Mouse (Mus musculus) CH12.LX (cell line): Measurements from ENCODE around the gene 1700066M21Rik. TPM values are rescaled to one million over a fixed set of nuclear protein-coding genes. Genes with fewer than 3 reads are reported as not detected.

Source experiments
- DNase-seq: peaks from one replicate; pipeline ENCODE4 v3.0.0-alpha.2; 2013; ENCODE audit errors: extremely low read depth
- H3K27ac ChIP-seq: 2 replicates; pipeline ENCODE4 v1.5.1; 2012; ENCODE audit warnings: low read depth, mild to moderate bottlenecking, control low read depth, moderate library complexity; ENCODE audit not compliant: insufficient read depth
- H3K27me3 ChIP-seq: replicated peaks from 2 replicates; pipeline ENCODE3; 2012; ENCODE audit warnings: inconsistent platforms
- H3K36me3 ChIP-seq, 2 experiments: replicated peaks in 1 of 2; 2 replicates each; pipeline versions ENCODE3 to v1.6.1; 2012; ENCODE audit warnings: inconsistent platforms in 1 of 2, low read length in 1 of 2, mild to moderate bottlenecking in 1 of 2, mixed read lengths in 1 of 2, moderate library complexity in 1 of 2; ENCODE audit not compliant: control insufficient read depth in 1 of 2, insufficient read depth in 1 of 2
- H3K4me1 ChIP-seq, 2 experiments: 2 replicates each; pipeline ENCODE4 v1.6.1; 2012; ENCODE audit warnings: inconsistent platforms in 1 of 2, moderate library complexity in 1 of 2; ENCODE audit not compliant: insufficient read depth in 2 of 2, control insufficient read depth in 1 of 2
- H3K4me2 ChIP-seq: 2 replicates; pipeline ENCODE4 v1.6.1; 2012; ENCODE audit warnings: low read depth, mild to moderate bottlenecking, control low read depth; ENCODE audit not compliant: poor library complexity, insufficient read depth, severe bottlenecking
- H3K4me3 ChIP-seq, 3 experiments: fragments of 150-350 bp in 1 of 3; sonication (generic) in 1 of 3; replicated peaks in 1 of 3; 2 replicates each; pipeline versions ENCODE3 to v1.5.1; 2011 to 2012; ENCODE audit warnings: low read depth in 2 of 3, low read length in 2 of 3, mild to moderate bottlenecking in 2 of 3, moderate library complexity in 2 of 3, control low read depth in 1 of 3, improper control_type of control experiment in 1 of 3, inconsistent platforms in 1 of 3, mixed read lengths in 1 of 3; ENCODE audit not compliant: poor library complexity in 1 of 3
- H3K79me2 ChIP-seq: replicated peaks from 2 replicates; pipeline ENCODE4 v1.6.1; 2012; ENCODE audit warnings: mild to moderate bottlenecking, moderate library complexity; ENCODE audit not compliant: control insufficient read depth, poor library complexity, insufficient read depth, severe bottlenecking; ENCODE audit errors: extremely low read depth
- H3K9ac ChIP-seq: 2 replicates; pipeline ENCODE4 v1.6.1; 2012; ENCODE audit warnings: low read depth, mild to moderate bottlenecking, control low read depth, moderate library complexity; ENCODE audit not compliant: insufficient read depth
- H3K9me3 ChIP-seq: replicated peaks from 2 replicates; pipeline ENCODE3; 2012; ENCODE audit warnings: low read length, inconsistent platforms, mixed read lengths
- BHLHE40 ChIP-seq: IDR thresholded peaks from 2 replicates; pipeline ENCODE4 v1.6.1; 2011; ENCODE audit warnings: mild to moderate bottlenecking, low read depth, low read length, improper control_type of control experiment
- ELF1 ChIP-seq: IDR thresholded peaks from 2 replicates; pipeline ENCODE4 v1.6.1; 2014; ENCODE audit warnings: low read depth, mild to moderate bottlenecking, inconsistent platforms, low read length, improper control_type of control experiment
- EP300 ChIP-seq: IDR thresholded peaks from 2 replicates; pipeline ENCODE4 v1.6.1; 2011; ENCODE audit warnings: low read length, improper control_type of control experiment
- ETS1 ChIP-seq: conservative IDR thresholded peaks from 2 replicates; pipeline ENCODE4 v1.6.1; 2012; ENCODE audit warnings: low read depth, mild to moderate bottlenecking, inconsistent platforms, low read length, improper control_type of control experiment, moderate library complexity
- GABPA ChIP-seq: IDR thresholded peaks from 2 replicates; pipeline ENCODE4 v1.6.1; 2012; ENCODE audit warnings: low read depth, low read length, improper control_type of control experiment, inconsistent platforms; ENCODE audit not compliant: insufficient replicate concordance
- HCFC1 ChIP-seq: IDR thresholded peaks from 2 replicates; pipeline ENCODE4 v1.6.1; 2012; ENCODE audit warnings: low read depth, mild to moderate bottlenecking, inconsistent platforms, low read length, improper control_type of control experiment
- JUN ChIP-seq: IDR thresholded peaks from 2 replicates; pipeline ENCODE4 v1.6.1; 2011; ENCODE audit warnings: low read depth, mild to moderate bottlenecking, low read length, improper control_type of control experiment, moderate library complexity; ENCODE audit not compliant: insufficient read depth
- JUND ChIP-seq: conservative IDR thresholded peaks from 2 replicates; pipeline ENCODE4 v1.6.1; 2011; ENCODE audit warnings: low read depth, low read length, improper control_type of control experiment
- KAT2A ChIP-seq: IDR thresholded peaks from 2 replicates; pipeline ENCODE4 v1.6.1; 2012; ENCODE audit warnings: low read length, improper control_type of control experiment, inconsistent platforms; ENCODE audit not compliant: insufficient replicate concordance
- MYC ChIP-seq: IDR thresholded peaks from 2 replicates; pipeline ENCODE4 v1.6.1; 2011; ENCODE audit warnings: low read depth, mild to moderate bottlenecking, improper control_type of control experiment, low read length
- NRF1 ChIP-seq: IDR thresholded peaks from 2 replicates; pipeline ENCODE4 v1.6.1; 2014; ENCODE audit warnings: low read depth, mild to moderate bottlenecking, inconsistent platforms, low read length, improper control_type of control experiment, moderate library complexity
- POLR2A ChIP-seq: IDR thresholded peaks from 2 replicates; pipeline ENCODE4 v1.6.1; 2011; ENCODE audit warnings: low read depth, mild to moderate bottlenecking, improper control_type of control experiment, low read length
- RCOR1 ChIP-seq: conservative IDR thresholded peaks from 2 replicates; pipeline ENCODE4 v1.6.1; 2012; ENCODE audit warnings: low read depth, mild to moderate bottlenecking, inconsistent platforms, low read length, improper control_type of control experiment
- SIN3A ChIP-seq: IDR thresholded peaks from 2 replicates; pipeline ENCODE4 v1.6.1; 2012; ENCODE audit warnings: low read length, improper control_type of control experiment, inconsistent platforms
- SMC3 ChIP-seq: IDR thresholded peaks from 2 replicates; pipeline ENCODE4 v1.6.1; 2011; ENCODE audit warnings: low read depth, low read length, improper control_type of control experiment
- USF1 ChIP-seq: IDR thresholded peaks from 2 replicates; pipeline ENCODE4 v1.6.1; 2014; ENCODE audit warnings: low read depth, mild to moderate bottlenecking, inconsistent platforms, low read length, improper control_type of control experiment
- ZC3H11A ChIP-seq: IDR thresholded peaks from 2 replicates; pipeline ENCODE4 v1.6.1; 2012; ENCODE audit warnings: low read depth, mild to moderate bottlenecking, inconsistent platforms, low read length, improper control_type of control experiment
- ZMIZ1 ChIP-seq: IDR thresholded peaks from 2 replicates; pipeline ENCODE4 v1.6.1; 2012; ENCODE audit warnings: low read depth, mild to moderate bottlenecking, inconsistent platforms, low read length, improper control_type of control experiment
- ZNF384 ChIP-seq: IDR thresholded peaks from 2 replicates; pipeline ENCODE4 v1.6.1; 2012; ENCODE audit warnings: low read depth, low read length, improper control_type of control experiment, inconsistent platforms
- dilution Hi-C: fragments of 300-500 bp; cut with MboI; formaldehyde crosslinking; loops from 2 replicates; pipeline ENCODE4 v1.14.3; 2020; ENCODE audit warnings: low sequenced_read_pairs; ENCODE audit not compliant: extremely low pct_unique_long_range_greater_than_20kb, extremely low pct_ligation_motif_present
- in situ Hi-C: fragments of 300-500 bp; cut with MboI; formaldehyde crosslinking; loops from 3 replicates; pipeline ENCODE4 v1.14.3; 2019; ENCODE audit warnings: low sequenced_read_pairs, low pct_ligation_motif_present, low pct_unique_long_range_greater_than_20kb, mixed read lengths
- polyA plus RNA-seq: library from polyadenylated mRNA; unstranded; fragments of >175 nt; gene quantifications from 2 replicates; pipeline ENCODE4 v1.2.1, GENCODE M21; 2012; ENCODE audit warnings: low read depth; ENCODE audit not compliant: insufficient read length
- total RNA-seq, 2 experiments: library from RNA; depleted of rRNA; stranded (reverse); fragments of 300-350 nt in 1 of 2; fragments of >200 nt in 1 of 2; gene quantifications; 2 replicates each; pipeline ENCODE4 v1.2.3; 2012 to 2014

1700066M21Rik gene
- total and polyA plus RNA-seq, 3 experiments: 7.0 to 17.4 (median 8.0) TPM

DNA sequence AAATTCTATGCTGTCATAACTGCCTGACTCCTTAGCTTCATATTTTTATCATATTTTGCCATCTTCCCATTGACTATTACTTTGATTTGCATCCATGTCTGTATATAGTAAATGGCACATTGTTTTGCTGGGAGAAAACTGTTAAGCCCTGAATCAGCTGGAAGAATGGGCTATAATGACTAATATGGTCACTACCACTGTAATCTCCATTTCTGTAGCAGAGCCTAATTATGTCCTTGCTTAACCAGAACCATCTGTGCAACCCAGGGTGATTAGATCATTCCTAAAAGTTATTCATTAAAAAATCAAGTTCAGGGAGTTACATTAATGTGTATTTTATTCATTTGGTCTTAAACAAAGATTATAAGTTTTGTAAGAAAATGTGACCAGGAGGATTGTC, 9.1 kb downstream of the 1700066M21Rik start:
- Histone ChIP-seq H3K4me2 (no peak overlapping the region), H3K9me3 (no peaks in the 10 kb centered on the region), H3K9ac (no peak overlapping the region), H3K27me3 (no peaks in the 10 kb centered on the region), H3K36me3 (peaks cover 13 to 39% of the 10 kb centered on the region in 2 experiments), H3K79me2 (no peaks in the 10 kb centered on the region), H3K4me3 (no peak overlapping the region), H3K27ac (no peak overlapping the region), H3K4me1 (no peaks in the 10 kb centered on the region)
- dilution Hi-C loops (no loop called here), in situ Hi-C loops (no loop called here)
- TF ChIP-seq MYC (no peak), ZNF384 (no peak), HCFC1 (no peak), SIN3A (no peak), USF1 (no peak), ETS1 (no peak), JUN (no peak), SMC3 (no peak), JUND (no peak), POLR2A (no peak), EP300 (no peak), ELF1 (no peak)
- DNase-seq: no peak

GRCm38 (mm10) chr1:57387876-57388275, 10.5 kb downstream of the 1700066M21Rik start:
- H3K4me3 ChIP-seq: no peak overlapping the region
- no peak overlapping the region for H3K9ac ChIP-seq
- H3K9me3 ChIP-seq: no peaks in the 10 kb centered on the region
- TF ChIP-seq ZC3H11A: no peak
- no peak for TF ChIP-seq SIN3A
- no peak for TF ChIP-seq RCOR1
- TF ChIP-seq NRF1: no peak
- TF ChIP-seq GABPA: no peak
- TF ChIP-seq ZMIZ1: no peak
- no peak for TF ChIP-seq ZNF384
- no peak for TF ChIP-seq KAT2A
- TF ChIP-seq SMC3: no peak
- TF ChIP-seq BHLHE40: no peak
- TF ChIP-seq MYC: no peak
- H3K27me3 ChIP-seq: no peaks in the 10 kb centered on the region
- no peaks in the 10 kb centered on the region for H3K4me1 ChIP-seq
- no peak overlapping the region for H3K4me2 ChIP-seq
- DNase-seq: no peak
- H3K79me2 ChIP-seq: no peaks in the 10 kb centered on the region
- H3K27ac ChIP-seq: no peak overlapping the region
- H3K36me3 ChIP-seq: peaks cover 15 to 49% of the 10 kb centered on the region in 2 experiments
- dilution Hi-C loops: no loop called here
- in situ Hi-C loops: no loop called here
